Mouse (Mus musculus): Measurements from ENCODE around the gene Lst1. TPM values are rescaled to one million over a fixed set of nuclear protein-coding genes. Genes with fewer than 3 reads are reported as not detected.

The Lst1 gene
- total RNA-seq, 2 experiments from 2014 or later, result 3.5 to 4.1 TPM

DNA sequence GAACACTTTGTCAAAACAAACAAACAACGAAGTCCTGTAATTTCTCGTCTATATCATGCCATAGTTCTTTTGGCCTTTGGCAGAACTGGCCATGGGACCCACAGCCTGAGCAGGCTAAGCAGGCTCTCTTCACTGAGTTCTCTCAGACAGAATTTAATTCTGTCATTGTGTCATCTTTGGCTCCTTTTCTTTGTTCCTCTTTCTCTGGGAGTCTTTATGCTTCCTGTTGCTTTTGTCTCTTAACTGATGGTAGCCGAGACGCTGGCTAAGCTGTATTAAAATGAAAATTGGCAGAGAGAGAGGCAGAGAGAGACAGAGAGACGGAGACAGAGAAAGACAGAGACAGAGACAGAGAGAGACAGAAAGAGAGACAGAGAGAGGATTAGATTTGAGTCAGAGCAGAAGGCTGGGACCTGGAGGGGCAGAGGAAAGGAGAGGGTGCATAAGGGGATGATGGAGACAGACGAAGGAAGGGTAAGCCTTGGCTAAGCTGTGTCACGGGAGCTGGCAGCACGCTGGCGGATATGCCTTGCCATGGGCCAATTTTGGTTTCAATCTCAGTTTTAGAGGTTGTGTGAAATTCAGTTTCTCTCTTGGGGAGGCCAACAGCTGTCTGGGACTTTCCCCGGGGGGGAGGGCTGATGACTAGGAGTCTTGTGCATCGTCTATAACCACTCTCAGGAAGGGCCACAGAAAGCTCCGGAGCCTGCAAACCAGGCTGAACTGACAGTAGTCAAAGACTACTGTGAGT lies 21.7 kb upstream of the Lst1 start:
- no peak for DNase-seq (ENCODE audit: low spot score in 2 of 2)

DNA sequence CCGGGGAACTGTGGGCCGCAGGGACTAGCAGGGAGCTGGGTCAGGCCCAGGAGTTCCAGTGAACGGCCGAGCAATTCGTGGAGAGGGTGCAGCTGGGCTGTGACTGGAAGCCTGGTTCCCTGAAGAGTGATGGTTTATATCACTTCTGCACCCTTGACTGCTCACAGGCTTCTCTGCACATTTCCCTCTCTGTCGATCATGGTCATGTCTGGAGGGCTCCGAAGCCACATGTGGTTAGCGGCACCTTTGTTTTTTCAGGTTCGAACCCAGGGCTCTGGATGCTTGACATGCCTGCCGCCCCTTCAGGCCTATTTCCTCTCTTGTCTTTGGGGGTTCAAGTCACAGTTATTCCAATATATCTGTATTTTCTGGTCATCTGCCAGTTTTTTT lies 17.1 kb upstream of the Lst1 start:
- DNase-seq (ENCODE audit: low spot score in 2 of 2), result no peak

DNA sequence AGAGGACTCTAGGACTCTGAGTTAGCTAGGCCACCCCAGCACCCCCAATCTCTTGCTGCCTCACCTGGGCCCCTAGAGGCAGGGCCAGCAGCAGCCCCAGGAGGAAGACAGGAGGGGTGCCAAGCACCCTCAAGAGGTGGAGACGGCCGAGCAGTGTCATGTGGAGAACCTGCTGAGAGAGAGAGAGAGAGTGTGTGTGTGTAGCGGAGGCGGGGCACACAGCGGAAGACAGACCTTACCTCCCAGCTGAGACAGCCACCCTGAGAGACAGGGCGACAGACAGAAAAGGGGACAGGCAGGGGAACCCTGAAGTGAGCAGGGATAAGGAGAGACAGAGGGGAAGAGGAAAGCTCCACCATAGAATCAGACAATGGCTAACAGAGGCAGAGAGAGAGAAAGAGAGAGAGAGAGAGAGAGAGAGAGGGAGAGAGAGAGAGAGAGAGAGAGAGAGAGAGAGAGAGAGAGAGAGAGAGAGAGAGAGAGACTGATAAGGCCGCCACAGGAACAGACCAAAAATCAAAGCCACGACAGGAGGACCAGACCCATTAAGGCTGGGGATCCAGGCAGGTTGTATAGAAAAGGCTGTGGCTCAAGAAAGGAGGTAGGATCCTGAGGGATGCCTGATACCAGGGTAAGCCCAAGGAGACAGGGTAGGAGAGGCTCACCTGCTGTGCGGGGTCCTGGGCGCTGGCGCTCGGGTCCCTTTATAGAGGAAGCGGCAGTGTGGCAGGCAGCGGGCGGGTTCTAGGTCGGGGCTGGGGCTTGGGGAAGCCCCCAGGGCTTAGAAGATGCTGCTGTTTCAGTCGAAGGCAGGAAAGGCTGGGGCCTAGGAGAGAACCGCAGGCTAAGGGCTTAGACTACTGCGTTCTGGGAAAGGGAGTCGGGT lies 16.5 kb upstream of the Lst1 start, which contains the start of gene Lta:
Gene Lta (minus strand): TSS at position 858 of the 886 bp plus-strand sequence.
- DNase-seq (ENCODE audit: low spot score in 2 of 2), result no peak

DNA sequence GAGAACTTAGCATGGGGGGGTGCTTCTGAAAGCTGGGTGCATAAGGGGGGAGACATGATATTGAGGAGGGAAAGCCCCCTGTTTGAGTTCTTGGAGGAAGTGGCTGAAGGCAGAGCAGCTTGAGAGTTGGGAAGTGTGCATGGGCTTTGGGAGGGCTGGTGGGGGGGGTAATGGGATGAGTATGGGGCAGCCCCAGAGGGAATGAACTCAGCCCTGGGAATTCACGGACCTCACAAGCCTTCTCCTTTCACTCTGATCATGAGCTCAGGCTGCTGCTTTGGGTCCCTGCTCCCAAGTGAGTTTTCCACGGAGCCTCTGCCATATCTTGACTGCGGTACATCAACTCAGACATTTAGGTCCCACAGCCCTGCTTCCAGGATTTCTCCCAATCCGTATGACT lies 14.2 kb upstream of the Lst1 start:
- DNase-seq (ENCODE audit: low spot score in 2 of 2), result no peak

DNA sequence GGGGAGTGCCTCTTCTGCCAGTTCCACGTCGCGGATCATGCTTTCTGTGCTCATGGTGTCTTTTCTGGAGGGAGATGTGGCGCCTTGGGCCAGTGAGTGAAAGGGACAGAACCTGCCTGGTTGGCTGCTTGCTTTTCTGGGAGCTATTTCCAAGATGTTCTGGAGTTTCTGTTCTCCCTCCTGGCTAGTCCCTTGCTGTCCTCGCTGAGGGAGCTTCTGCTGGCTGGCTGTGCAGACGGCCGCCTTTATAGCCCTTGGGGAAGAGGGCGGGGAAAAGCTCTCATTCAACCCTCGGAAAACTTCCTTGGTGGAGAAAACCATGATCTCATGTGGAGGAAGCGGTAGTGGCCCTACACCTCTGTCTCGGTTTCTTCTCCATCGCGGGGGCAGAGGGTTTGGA lies 13.5 kb upstream of the Lst1 start, which contains the start of gene Tnf:
Gene Tnf (minus strand): TSS at position 221 of the 400 bp plus-strand sequence.
- DNase-seq (ENCODE audit: low spot score in 2 of 2), result peak; percentile 38 to 52

DNA sequence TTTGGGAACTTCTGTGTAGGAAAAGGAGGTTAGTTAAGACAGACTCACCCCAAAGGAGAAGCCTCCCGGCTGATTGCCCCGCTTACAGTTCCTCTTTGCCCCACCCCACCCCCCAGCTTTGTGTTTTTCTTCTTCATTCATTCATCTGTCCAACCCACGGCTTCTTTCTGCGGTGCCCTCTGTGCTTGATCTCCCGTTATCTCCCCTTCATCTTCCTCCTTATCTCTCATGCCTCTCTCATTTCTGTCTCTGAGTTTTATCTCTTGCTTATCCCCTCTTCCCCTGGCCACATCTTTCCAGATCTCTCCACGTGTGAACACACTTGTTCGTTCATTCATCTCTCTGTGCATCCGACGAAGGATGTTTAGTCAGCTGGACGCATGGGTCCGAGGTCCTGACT lies 12.9 kb upstream of the Lst1 start:
- no peak for DNase-seq (ENCODE audit: low spot score in 2 of 2)

DNA sequence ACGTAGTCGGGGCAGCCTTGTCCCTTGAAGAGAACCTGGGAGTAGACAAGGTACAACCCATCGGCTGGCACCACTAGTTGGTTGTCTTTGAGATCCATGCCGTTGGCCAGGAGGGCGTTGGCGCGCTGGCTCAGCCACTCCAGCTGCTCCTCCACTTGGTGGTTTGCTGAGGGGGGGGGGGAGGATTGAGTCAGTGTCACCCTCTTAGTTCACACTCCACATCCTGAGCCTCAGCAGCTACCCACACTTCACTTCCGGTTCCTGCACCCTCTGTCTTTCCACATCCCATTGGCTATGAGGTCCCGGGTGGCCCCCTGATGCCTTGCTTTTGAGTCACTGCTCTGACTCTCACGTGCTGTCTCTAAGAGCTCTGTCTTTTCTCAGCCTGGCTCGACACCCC lies 12.2 kb upstream of the Lst1 start:
- DNase-seq (ENCODE audit: low spot score in 2 of 2), result no peak

DNA sequence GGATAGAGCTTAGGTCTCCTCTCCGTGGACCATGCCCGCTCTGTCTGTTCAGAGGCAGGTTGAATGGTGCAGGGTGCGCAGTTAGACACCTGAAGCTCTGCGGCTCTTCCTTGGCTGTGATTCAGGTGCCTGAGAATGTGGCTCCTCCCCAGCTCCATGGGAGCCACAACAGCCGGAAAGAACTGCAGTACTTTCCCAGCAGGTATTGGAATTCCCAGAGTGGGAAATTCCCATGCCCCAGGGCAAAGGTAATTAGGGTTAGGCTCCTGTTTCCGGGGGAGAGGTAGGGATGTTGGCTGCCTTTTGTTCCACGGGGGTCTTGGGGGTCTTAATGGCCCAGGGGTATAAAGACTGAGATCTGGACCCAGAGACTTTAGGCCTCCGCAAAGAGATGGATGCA lies 10.7 kb upstream of the Lst1 start:
- DNase-seq (ENCODE audit: low spot score in 2 of 2), result no peak

DNA sequence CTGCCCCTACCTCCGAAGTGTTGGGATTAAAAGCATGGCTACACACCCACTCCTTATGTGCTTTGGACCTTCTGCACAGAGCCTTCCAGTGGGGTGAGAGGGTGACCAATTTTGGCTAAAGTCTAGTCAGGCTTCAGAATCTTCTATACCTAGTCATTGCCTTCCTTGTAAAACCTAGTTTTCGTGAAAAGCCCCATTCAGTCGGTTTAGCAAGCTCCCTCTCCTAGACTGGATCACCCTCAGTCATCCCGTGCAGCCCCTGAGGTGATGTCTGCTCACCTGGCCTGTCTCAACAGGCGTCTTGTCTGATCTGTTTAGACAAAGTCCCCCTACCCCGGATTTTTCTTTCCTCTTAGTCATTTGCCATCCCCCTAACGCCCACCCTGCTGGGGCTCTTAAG lies 9.8 kb upstream of the Lst1 start:
- DNase-seq (ENCODE audit: low spot score in 2 of 2), result no peak

DNA sequence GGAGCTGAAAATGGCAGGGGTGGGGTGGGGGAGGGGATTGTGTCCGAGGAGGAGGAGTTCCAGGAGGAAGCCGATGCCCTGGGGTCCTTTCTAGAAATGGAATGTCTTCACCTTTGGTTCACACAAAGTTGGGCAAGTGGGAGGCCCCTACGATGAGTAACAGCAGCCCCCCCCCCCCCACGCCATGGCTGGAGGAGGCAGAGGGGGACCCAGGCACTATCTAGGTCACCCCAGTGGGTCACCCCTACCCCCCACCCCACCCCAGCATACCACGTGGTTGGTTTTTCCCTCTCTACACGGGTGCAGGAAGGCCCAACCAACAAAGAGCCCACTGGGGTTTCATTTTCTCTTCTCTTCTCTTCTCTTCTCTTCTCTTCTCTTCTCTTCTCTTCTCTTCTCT lies 8.9 kb upstream of the Lst1 start:
- DNase-seq (ENCODE audit: low spot score in 2 of 2), result no peak

DNA sequence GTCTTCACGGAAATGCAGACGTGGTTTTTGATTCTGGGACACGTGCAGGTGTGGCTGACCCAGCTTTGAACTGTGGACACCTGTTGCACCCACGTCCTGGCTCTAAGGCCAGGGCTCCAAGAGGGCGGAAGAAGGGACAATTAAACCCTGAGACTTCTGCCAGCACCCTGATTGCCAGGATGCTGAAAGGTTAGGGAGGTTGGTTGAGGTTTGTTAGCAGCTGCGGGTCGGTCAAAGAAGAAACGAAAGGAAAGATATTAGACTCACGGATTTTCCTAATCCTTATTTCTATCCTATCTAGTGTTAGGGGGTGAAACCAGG lies 8.0 kb upstream of the Lst1 start:
- no peak for DNase-seq (ENCODE audit: low spot score in 2 of 2)

DNA sequence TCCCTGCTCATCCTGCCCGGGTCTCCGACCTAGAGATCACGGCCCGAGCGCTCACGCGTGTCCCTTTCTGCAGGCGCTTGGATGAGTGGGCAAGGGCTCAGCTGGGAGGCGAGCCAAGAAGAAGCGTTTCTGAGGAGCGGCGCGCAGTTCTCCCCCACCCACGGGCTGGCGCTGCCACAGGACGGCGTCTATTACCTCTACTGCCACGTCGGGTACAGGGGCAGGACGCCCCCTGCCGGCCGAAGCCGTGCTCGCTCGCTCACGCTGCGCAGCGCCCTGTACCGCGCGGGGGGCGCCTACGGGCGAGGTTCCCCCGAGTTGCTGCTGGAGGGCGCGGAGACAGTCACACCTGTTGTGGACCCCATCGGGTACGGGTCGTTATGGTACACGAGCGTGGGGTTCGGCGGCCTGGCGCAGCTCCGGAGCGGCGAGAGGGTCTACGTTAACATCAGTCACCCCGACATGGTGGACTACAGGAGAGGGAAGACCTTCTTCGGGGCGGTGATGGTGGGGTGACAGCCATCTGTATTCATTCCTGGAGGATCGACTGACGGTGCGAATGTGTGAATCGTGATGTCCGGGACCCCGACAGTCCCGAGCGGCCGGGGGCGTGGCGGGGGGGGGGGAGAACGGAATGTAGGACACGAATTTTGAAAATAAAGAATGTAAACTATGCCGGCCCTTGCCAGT lies 7.5 kb upstream of the Lst1 start:
- DNase-seq (ENCODE audit: low spot score in 2 of 2), result peak; percentile 84 to 90

DNA sequence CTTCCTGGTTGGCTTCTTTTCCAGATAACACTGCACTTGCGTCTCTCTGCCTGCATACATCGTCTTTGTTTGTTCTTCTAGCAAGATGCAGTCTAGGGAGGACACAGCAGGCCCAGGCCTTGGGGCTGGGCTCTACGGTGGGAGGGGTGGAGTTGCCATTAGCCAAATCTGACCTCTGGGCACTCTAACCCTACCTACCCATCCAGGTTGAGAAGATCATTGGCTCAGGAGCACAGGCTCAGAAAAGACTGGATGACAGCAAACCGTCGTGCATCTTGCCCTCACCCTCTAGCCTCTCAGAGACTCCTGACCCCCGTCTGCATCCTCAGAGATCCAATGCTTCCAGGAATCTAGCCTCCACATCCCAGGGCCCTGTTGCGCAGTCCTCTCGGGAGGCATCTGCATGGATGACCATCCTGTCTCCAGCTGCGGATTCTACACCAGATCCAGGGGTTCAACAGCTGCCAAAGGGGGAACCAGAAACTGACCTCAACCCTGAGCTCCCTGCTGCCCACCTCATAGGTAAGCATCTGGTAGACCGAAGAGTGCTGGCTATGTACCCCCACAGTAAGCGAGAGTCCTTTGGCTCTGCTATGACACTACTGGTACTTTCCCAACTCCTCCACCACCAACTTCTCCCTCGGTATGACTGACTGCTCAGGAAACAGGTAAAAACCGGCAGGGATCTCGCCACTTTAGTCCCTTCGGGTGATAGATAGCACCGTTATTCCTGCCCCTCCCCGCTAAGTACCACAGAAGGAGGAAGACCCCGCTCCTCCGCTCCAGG lies 6.8 kb upstream of the Lst1 start:
- DNase-seq (ENCODE audit: low spot score in 2 of 2), result no peak

DNA sequence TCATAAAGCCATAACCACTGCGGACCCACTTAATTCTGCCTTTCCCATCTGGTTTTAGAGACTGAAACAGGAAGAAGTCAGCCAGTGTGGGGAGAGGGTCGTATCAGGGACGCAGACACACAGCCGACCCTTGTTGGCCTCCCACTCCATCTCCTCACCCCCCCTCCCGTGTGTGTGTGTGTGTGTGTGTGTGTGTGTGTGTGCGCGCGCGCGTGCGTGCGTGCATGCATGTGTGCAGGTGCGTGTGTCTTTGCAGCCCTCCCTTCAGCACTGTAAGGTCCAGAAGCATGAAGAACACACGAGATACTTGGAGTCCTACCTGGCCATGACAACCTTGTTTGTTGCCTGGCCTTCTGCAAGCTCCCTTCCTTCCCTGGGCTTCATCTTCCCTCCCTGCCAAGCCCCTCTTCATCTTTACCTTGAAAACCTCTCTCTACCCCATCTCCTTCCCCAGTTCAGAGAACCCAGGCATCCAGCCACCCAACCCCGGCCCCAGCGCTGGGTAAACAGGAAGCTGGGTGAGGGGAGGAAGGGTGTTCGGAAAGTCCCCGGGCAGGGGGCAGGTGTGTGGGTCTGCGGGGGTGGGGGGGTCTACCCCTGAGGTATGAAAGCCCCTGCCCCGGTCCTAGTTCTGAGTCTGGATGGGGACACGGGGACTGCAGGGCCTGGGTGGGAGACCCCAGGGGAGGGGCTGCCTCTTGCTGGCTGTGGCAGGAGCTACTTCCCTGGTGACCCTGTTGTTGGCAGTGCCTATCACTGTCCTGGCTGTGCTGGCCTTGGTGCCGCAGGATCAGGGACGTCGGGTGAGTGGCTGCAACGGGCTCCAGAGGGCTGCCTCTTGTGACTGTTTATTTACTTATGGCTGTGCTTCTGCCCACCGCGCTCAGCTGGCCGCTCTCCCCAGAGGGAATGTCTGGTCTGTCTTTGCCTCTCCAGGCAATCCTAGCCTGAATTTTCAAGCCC lies 5.9 kb upstream of the Lst1 start, which contains the start of gene Ltb:
Gene Ltb (plus strand): TSS at position 559 of the 963 bp plus-strand sequence.
- peak in 1 of 2 experiments; percentile 33 for DNase-seq (ENCODE audit: low spot score in 2 of 2)

DNA sequence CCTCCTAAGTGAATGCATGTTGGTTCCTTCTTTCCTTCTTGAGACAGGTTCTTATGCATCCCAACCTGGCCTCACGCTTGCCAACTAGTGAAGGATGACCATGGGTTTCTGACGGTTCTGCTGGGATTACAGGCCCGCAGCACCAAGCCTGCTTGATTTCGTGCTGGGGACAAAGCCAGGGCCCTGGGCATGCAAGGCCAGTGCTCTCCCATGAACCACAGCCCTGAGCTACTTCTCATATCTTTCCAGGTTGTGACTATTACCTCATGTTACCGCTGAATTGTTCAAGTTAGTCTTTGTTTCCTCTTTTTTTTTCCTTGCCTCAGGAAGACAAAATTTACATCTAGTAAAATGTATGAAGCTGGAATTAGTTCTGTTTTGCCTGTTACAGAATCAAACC lies 4.7 kb upstream of the Lst1 start:
- DNase-seq (ENCODE audit: low spot score in 2 of 2), result no peak

DNA sequence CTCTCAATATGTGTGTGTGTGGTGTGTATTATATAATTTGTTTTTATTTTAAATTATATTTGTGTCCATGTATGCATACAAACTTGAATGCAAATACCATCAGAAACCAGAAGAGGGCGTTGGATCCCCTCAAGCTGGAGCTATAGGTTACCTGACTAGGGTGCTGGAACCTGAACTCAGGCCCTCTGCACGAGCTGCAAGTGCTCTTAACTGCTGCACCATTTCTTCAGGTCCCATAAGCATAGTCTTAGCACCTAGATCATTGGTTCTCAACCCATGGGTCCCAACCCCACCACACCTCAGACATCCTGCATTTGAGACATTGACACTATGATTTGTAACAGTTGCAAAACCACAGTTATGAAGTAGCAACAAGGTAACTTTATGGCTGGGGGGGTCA lies 3.5 kb upstream of the Lst1 start:
- no peak for DNase-seq (ENCODE audit: low spot score in 2 of 2)

DNA sequence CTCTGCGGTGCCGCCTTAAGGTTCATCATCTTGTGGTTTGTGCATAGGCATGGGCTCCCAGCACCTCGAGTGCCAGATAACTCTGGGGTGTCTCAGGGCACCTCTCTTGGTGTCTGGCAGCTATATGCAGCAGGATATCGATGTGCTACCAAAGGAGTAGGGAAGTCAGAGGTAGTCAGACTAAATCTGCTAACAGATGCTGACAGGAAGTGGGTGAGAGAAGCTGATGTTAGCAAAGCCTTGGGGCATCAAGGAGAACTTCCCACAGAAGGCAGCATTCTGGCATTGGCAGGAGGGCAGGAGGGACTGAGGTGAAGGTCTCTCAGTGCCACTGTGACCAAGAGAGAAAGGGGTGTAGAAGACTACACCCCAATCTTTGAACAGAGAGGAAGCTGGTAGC lies 1.9 kb upstream of the Lst1 start:
- no peak for DNase-seq (ENCODE audit: low spot score in 2 of 2)

DNA sequence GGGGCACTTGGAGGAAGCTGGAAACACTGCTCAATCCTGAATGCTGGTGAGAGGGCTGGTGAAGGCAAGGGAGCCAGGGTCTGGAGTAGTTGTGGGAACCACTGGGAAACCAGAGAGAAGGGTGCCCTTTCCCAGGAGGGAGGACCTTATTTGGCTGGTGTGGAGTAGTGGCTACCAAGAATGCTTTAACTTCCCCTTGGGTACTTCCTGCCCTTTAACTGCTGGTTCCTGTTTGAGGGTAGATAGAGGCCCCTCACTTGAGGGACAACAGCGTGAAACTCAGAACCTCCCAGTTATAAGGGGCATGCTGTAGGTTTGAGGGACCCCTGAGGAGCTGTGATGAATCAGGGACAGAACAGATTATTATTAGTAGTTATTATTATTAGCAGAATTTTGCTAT lies 947 bp upstream of the Lst1 start:
- DNase-seq (ENCODE audit: low spot score in 2 of 2), result no peak

DNA sequence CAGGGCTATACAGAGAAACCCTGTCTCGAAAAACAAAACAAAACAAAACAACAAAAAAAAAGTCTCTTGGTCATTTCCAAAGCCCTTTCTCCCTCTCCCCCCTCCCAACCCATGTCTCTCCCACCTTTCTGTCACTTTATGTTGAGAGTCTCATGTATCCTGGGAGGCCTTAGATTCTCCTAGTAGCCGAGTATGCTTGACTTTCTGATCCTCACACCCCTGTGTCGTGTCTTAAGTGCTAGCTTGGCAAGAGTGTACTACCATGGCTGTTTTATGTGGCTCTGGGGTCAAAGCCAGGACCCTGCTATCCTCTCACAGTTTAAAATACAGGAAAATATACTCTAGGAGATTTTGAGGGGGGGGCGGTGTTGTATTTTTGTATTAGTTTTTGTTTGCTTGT lies 894 bp downstream of the Lst1 start:
- DNase-seq (ENCODE audit: low spot score in 2 of 2), result no peak

DNA sequence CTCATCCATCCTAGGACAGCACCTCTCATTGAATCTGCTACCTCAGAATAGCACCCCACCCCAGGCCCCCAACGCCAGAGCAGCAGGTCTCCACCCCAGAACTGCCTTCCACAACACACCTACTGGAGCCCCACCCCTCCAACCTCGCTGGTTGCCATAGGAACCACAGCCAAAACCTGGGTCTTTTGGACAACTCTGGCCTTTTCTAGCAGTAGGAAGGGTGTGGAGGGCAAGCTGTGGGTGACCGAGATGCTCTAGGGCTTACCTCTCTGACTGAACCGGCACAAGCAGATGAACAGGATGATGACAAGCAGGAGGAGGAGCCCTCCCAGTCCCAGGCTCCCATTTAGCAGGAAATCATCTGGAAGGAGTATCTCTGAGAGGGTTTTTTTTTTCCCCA lies 1.6 kb downstream of the Lst1 start:
- DNase-seq (ENCODE audit: low spot score in 2 of 2), result no peak

Measured in adrenal gland, adult 18-20 months (tissue).